Mouse (Mus musculus) hindbrain, embryonic 15.5 days (tissue): ENCODE measurements around the gene Prss43. TPM values are rescaled to one million over a fixed set of nuclear protein-coding genes. Genes with fewer than 3 reads are reported as not detected.

Source experiments
- ATAC-seq: fragments of 200-750 bp; cut with Nextera tagmentation; 2 replicates; pipeline ENCODE4 v1.8.0; 2017; ENCODE audit warnings: low read depth, moderate number of reproducible peaks, moderate TSS enrichment; ENCODE audit not compliant: low FRiP score
- H3K27ac ChIP-seq: fragments of 300-500 bp; sonication (generic); replicated peaks from 2 replicates; pipeline ENCODE4 v1.5.1; 2015; ENCODE audit warnings: mild to moderate bottlenecking, inconsistent platforms
- H3K27me3 ChIP-seq: fragments of 300-500 bp; sonication (generic); 2 replicates; pipeline ENCODE4 v1.6.1; 2015; ENCODE audit warnings: control low read depth, inconsistent platforms
- H3K36me3 ChIP-seq: fragments of 300-500 bp; sonication (generic); 2 replicates; pipeline ENCODE4 v1.6.1; 2015; ENCODE audit warnings: control low read depth, inconsistent platforms
- H3K4me1 ChIP-seq: fragments of 300-500 bp; sonication (generic); replicated peaks from 2 replicates; pipeline ENCODE4 v1.6.1; 2015; ENCODE audit warnings: control low read depth, inconsistent platforms
- H3K4me2 ChIP-seq: fragments of 300-500 bp; sonication (generic); 2 replicates; pipeline ENCODE4 v1.6.1; 2015; ENCODE audit warnings: moderate library complexity, mild to moderate bottlenecking, inconsistent platforms
- H3K4me3 ChIP-seq: fragments of 300-500 bp; sonication (generic); 2 replicates; pipeline ENCODE4 v1.5.1; 2015; ENCODE audit warnings: mild to moderate bottlenecking, inconsistent platforms
- H3K9ac ChIP-seq: fragments of 300-500 bp; sonication (generic); 2 replicates; pipeline ENCODE4 v1.6.1; 2015; ENCODE audit warnings: inconsistent platforms
- H3K9me3 ChIP-seq: fragments of 300-500 bp; sonication (generic); 2 replicates; pipeline ENCODE4 v1.6.1; 2016; ENCODE audit warnings: control low read depth, inconsistent platforms
- WGBS: fragments of 180-500 bp; shearing (Covaris S2); methylation state at CpG from one replicate; pipeline ENCODE4 v1.1.7; 2015; 5-methylcytosine and 5-hydroxymethylcytosine counted together
- polyA plus RNA-seq: library from polyadenylated mRNA; unstranded; fragments of >200 nt; fragmentation: Nextera tagmentation; extraction: Ambion mirVana; gene quantifications from 2 replicates; pipeline ENCODE4 v1.2.1, GENCODE M21; 2015

Prss43 gene
- polyA plus RNA-seq, 1 experiment from 2014 or later, result not detected

DNA sequence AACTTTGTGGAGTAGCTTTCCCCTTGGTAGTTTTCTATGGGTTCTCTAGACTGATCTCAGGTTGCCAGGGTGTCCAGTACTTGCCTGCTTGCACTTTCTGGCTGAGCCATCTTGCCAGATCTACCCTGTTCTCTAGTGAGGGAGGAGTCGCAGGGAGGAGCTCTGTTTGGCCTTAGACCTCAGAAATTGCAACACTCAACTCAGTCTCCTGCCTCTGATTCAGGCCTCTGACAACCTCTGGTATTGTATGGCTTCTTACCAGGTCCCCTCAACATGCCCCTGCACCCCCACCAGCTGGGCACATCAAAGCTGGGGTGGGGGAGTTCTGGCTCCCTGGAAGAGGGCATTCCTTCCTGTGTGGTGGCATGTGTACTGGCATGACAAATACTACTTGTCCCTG, 50.9 kb downstream of the Prss43 start:
- Histone ChIP-seq H3K9ac (no peak overlapping the region), H3K27me3 (peaks cover 27% of the 10 kb centered on the region), H3K27ac (no peak overlapping the region), H3K4me1 (peaks cover 45% of the 10 kb centered on the region), H3K9me3 (no peaks in the 10 kb centered on the region), H3K4me3 (no peak overlapping the region), H3K36me3 (no peaks in the 10 kb centered on the region), H3K4me2 (no peak overlapping the region)
- no peak for ATAC-seq
- 86% methylated on average over 1 of the region's 1 CpGs for WGBS

DNA sequence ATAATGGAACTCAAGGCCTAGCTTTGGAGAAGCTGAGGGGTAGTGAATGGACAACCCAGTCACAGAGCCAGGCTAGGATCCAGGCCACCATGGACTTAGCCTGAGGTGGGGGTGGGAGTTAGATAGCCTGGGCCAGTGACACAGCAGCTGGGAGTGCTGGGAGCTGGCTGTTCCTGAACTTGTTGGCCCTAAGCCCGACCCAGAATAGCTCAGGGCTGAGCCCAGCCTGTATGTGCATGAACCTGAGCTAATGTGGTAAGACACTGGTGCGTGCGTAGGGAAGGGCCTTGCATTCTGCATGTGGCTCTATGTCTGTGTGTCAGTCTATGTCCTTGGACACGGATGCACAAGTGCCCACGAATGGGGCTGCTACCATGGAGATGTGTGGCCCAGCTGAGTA, 51.4 kb downstream of the Prss43 start:
- H3K27me3 ChIP-seq, result peaks cover 25% of the 10 kb centered on the region

DNA sequence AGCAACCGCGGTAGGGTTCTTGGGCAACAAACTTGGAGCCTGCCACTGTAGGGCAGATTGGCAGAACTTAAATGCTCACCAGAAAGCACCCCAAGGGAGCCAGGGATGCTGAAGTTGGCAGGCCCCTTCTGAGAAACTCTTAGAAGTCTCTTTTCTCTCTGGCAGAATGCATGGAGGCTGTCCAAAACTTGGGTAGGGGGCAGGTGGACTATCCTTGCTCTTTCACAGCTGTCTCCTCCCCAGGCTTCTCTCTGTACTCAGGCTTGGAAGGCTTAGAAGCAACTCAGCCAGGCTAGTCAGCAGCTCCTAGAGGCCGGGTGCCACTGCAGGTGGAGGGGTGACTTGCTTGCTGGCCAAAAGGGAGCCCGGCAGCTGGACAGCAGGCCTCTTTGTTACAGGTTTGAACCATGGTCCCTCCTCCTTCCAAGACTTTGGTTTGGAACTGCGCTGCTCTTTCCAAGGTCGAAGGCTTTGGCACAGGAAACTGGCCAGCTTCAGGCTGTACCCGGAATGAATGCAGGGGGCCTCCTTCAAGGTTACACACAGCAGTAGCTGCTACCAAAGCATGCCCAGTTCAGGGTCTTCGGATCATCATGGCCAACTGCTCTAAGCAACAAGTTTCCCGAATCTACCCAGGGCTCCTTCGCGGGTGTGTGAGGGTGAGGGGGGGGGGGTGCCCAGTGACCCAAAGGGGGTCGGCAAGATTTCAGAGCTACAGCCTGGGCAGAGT, 52.9 kb downstream of the Prss43 start, which contains the start of gene Als2cl:
Gene Als2cl, plus strand, starts transcription at position 680 of the 730 bp plus-strand sequence.
- Histone ChIP-seq H3K27me3 (peaks cover 22% of the 10 kb centered on the region), H3K4me3 (peak within 1 kb of the TSS; percentile 54), H3K4me2 (peak within 1 kb of the TSS; percentile 90), H3K9me3 (no peaks in the 10 kb centered on the region), H3K27ac (peak within 1 kb of the TSS; percentile 56), H3K36me3 (no peaks in the 10 kb centered on the region), H3K4me1 (peaks cover 33% of the 10 kb centered on the region), H3K9ac (peak within 1 kb of the TSS; percentile 52)
- ATAC-seq, result peak; percentile 14; the same call in 1 of the 2 replicates
- WGBS, result 13% methylated on average over 12 of the region's 12 CpGs

More for the DNA sequence above, 51.4 kb downstream of the Prss43 start:
- ATAC-seq, result no peak
- Histone ChIP-seq H3K9ac (no peak overlapping the region), H3K27ac (no peak overlapping the region), H3K36me3 (no peaks in the 10 kb centered on the region), H3K4me3 (no peak overlapping the region), H3K4me2 (no peak overlapping the region), H3K4me1 (peaks cover 45% of the 10 kb centered on the region), H3K9me3 (no peaks in the 10 kb centered on the region)
- 80% methylated on average over 5 of the region's 5 CpGs for WGBS

DNA sequence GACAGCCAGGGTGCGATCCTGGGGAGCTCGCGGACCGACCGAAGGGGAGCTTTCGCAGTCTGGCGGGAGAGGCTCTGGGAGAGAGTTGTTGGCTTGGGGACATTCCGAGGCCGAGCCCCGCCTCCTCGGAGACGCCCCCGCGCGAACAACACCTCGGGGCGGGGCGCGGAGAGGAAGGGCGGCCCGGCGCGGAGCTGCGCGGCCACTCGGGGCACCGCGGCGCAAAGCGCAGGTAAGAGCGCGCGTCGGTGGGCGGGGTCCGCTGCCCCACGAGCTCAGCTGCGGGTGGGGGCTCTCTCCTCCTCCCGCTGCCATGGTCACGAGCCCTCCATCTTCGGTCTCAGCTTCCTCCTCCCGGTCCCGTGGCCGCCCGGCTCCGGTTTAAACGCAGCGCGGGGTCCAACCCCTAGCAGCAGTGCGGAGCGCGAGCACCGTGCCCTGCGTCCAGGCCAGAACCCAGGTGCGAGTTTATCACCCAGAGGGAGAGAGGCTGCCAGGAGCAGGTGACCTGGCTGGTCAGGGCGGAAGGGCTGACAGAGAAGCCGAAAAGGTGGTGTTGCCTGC, 53.6 kb downstream of the Prss43 start, which contains the start of gene Tmie:
Gene Tmie, minus strand, starts transcription at position 116 of the 564 bp plus-strand sequence.
- Histone ChIP-seq H3K9me3 (no peaks in the 10 kb centered on the region), H3K4me3 (peak within 1 kb of the TSS; percentile 54), H3K27ac (peak within 1 kb of the TSS; percentile 56), H3K4me1 (peaks cover 26% of the 10 kb centered on the region), H3K36me3 (no peaks in the 10 kb centered on the region), H3K9ac (peak within 1 kb of the TSS; percentile 52), H3K27me3 (peaks cover 22% of the 10 kb centered on the region), H3K4me2 (peak within 1 kb of the TSS; percentile 90)
- ATAC-seq, result peak; percentile 37
- under 1% methylated on average over 54 of the region's 57 CpGs for WGBS

DNA sequence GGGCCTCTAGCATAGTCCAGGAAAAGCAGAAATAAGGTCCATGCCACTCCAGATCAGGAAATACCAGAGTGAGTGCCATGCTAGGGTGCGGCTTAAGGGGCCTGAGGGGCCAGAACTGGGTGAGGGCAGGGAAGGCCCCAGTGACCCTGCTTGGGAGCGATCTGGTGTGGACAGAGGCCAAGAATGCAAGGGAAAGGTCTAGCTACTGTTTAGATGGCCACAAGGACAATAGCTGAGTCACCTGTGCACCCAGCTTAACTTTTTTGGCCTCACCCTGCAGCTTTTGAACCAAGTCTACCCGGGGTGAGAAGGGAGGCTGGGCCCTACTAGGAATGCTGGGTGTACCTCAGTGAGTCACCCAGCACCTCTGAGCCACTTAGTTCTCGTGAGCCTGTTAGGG, 54.3 kb downstream of the Prss43 start:
- Histone ChIP-seq H3K9me3 (no peaks in the 10 kb centered on the region), H3K27me3 (peaks cover 22% of the 10 kb centered on the region), H3K4me1 (peaks cover 20% of the 10 kb centered on the region), H3K9ac (peak overlapping the region; percentile 52; the same call in 1 of the 2 replicates), H3K27ac (no peak overlapping the region), H3K4me2 (peak overlapping the region; percentile 90), H3K36me3 (no peaks in the 10 kb centered on the region), H3K4me3 (peak overlapping the region; percentile 54)
- WGBS, result 84% methylated on average over 4 of the region's 4 CpGs
- ATAC-seq, result no peak

Other genes with a start within 250 kb of the Prss43 start
- 31.1 and 31.7 TPM in 2 replicates for gene Nradd, start 202.2 kb upstream of the Prss43 start, polyA plus RNA-seq
- 3.5 and 4.3 TPM in 2 replicates for gene Nbeal2, start 172.5 kb upstream of the Prss43 start, polyA plus RNA-seq
- gene Ccdc12, start 170.2 kb upstream of the Prss43 start, polyA plus RNA-seq, result 103 and 107 TPM in 2 replicates
- gene Myl3, start 84.8 kb upstream of the Prss43 start, polyA plus RNA-seq, result 0.17 TPM in 1 of 2 replicates, not detected in the other
- 11.0 and 12.0 TPM in 2 replicates for gene Pth1r, start 79.5 kb upstream of the Prss43 start, polyA plus RNA-seq
- not detected in 2 replicates for gene Prss42, start 28.5 kb upstream of the Prss43 start, polyA plus RNA-seq
- gene Prss44, start 12.7 kb upstream of the Prss43 start, polyA plus RNA-seq, result not detected in 2 replicates
- gene Prss45, start 7.9 kb downstream of the Prss43 start, polyA plus RNA-seq, result 0.13 TPM in 1 of 2 replicates, not detected in the other
- gene Prss46, start 17.8 kb downstream of the Prss43 start, polyA plus RNA-seq, result not detected in 2 replicates
- 0.36 and 0.41 TPM in 2 replicates for gene Prss50, start 31.3 kb downstream of the Prss43 start, polyA plus RNA-seq
- 2.2 and 3.1 TPM in 2 replicates for gene Als2cl, start 53.2 kb downstream of the Prss43 start, polyA plus RNA-seq
- 4.2 and 4.7 TPM in 2 replicates for gene Tmie, start 53.4 kb downstream of the Prss43 start, polyA plus RNA-seq
- gene Fam240a, start 90.2 kb downstream of the Prss43 start, polyA plus RNA-seq, result not detected in 2 replicates
- 0.22 and 0.37 TPM in 2 replicates for gene Tdgf1, start 119.5 kb downstream of the Prss43 start, polyA plus RNA-seq
- gene Lrrc2, start 124.9 kb downstream of the Prss43 start, polyA plus RNA-seq, result 0.80 and 2.4 TPM in 2 replicates
- not detected in 2 replicates for gene Rtp3, start 163.9 kb downstream of the Prss43 start, polyA plus RNA-seq
- 1.2 and 2.0 TPM in 2 replicates for gene Ltf, start 192.6 kb downstream of the Prss43 start, polyA plus RNA-seq
- gene Ccrl2, start 230.8 kb downstream of the Prss43 start, polyA plus RNA-seq, result 0.66 and 1.2 TPM in 2 replicates